Mouse (Mus musculus): ENCODE results near the gene Fbln7.

Gene Fbln7

GRCm38 (mm10) chr2:128872256-128872655, 9.5 kb downstream of the Fbln7 start:
- no peak for DNase-seq (ENCODE audit: low read depth, low spot score)

- DNase-seq (ENCODE audit: low read depth, low spot score) = no peak
Measured at GRCm38 (mm10) chr2:128875526-128875925, 12.7 kb downstream of the Fbln7 start.

GRCm38 (mm10) chr2:128881236-128881635, 18.5 kb downstream of the Fbln7 start:
- DNase-seq (ENCODE audit: low read depth, low spot score) = no peak

GRCm38 (mm10) chr2:128885225-128885811, 22.5 kb downstream of the Fbln7 start:
- DNase-seq (ENCODE audit: low read depth, low spot score) = no peak

DNA sequence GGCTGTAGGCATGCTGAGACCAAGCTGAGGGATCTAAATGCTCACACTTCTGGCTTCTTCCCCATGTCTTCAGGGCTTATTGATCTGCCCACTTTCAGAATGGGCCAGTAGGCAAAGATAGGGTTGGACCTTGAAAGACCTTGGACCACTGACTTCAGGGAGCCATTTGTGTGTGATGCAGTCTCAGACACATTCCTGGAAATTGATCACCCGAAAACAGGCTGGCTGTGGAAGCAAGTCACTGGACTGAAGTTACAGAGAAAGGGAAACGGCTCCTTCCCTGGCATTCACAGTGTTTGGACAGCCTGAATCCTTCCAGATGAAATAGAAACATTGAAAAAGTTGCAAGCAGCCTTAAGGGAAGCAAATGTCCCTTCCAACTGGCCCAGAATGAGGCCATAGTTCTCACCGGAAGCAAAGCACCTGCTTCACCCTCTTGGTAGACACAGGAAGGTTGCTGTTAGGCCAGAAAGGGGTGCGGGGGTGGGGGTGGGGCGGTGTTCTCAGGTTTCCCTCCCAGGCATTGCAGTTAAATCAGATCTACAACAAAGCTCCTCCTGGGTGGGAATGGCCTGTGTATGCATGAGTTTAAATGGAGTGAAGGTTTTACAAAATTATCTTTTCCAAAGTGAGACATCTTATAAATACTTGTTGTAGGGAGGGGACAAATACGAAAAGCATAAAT, 25.2 kb downstream of the Fbln7 start:
- no peak for DNase-seq (ENCODE audit: low read depth, low spot score)

- no peak for DNase-seq (ENCODE audit: low read depth, low spot score)
Measured at GRCm38 (mm10) chr2:128890661-128891335, 28.0 kb downstream of the Fbln7 start.

DNA sequence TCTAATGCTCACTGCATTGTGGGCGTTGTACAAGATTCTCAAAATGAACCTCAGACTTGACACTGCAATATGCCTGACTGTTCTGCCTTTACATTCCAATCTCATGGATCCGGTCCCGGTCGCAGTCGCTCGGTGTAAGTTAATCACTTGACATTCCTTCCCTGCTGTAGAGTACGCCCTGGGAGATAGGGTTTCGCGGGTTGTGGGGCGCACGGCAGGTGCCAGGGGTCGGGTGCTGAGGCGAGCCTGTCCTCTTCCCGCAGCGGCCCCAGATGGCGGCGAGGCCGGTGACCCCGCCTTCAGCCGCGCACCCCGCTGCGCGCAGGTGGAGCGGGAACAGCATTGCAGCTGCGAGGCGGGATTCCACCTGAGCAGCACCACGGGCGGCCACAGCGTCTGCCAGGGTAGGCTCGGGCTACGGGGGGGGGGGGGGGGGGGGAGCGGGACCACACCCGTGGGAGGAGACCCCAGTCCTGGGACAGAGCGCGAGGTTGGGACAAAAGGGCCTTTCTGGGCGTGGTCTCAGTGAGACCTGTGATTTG, 29.5 kb downstream of the Fbln7 start:
- no peak for DNase-seq (ENCODE audit: low read depth, low spot score)

- DNase-seq (ENCODE audit: low read depth, low spot score) = no peak
Measured at GRCm38 (mm10) chr2:128902843-128903242, 40.1 kb downstream of the Fbln7 start.

DNA sequence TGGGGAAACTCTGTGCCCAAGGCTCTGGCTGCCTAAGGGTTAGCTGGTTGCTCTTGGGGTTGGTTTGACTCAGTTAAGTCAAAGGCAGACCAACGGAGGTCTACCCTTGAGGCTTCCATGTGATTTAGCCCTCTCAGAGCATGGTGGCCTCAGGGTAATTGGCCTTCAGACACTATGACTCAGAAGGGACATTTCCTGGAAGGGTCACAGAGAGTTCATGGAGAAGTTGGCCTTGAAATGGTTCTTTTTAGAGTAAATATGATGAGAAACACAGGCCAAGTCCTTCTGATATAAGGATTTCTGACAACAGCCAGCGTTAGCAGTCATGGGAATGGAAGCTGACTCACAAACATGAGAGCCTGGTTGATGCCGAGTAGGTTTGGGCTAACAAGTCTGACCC, 40.9 kb downstream of the Fbln7 start:
- DNase-seq (ENCODE audit: low read depth, low spot score) = no peak

GRCm38 (mm10) chr2:128914978-128915377, 52.2 kb downstream of the Fbln7 start:
- DNase-seq (ENCODE audit: low read depth, low spot score) = no peak

DNA sequence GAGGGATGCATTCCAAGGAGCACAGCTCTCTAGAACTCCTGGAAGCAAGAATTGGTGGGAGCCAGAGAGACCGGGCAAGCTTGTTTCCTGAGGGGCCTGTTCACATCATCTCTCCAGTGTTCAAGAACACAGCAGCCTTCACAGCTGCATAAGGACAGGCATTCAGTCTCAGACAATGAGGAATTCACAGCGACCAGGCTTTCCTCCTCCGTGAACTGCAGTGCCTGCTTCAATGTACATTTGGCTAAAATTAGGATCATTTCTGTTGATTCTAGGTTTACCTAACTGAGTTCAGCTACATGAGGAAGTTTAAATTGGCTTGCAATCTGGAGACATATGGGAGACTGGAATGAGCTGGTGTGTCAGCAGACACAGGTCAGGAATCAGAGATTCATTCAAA, 53.7 kb downstream of the Fbln7 start:
- no peak for DNase-seq (ENCODE audit: low read depth, low spot score)

- DNase-seq (ENCODE audit: low read depth, low spot score) = no peak
Measured at GRCm38 (mm10) chr2:128924799-128925198, 62.0 kb downstream of the Fbln7 start.

DNA sequence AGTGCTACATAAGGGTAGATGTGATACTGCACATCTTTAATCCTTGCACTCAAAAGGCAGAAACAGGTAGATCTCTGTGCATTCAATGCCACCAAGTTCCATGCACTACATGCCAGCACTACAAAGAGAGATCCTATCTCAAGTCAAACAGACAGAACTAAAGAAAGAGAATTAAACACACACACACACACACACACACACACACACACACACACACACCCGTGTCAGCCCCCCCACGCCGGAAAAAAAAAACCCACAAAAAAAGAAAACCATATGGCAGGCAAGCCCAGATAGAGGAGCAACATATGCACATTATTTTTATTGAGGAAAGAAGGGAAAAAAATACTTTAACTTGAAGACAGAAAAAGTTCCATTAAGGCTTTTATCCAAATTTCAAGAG, 65.7 kb downstream of the Fbln7 start:
- no peak for DNase-seq (ENCODE audit: low read depth, low spot score)

- no peak for DNase-seq (ENCODE audit: low read depth, low spot score)
Measured at GRCm38 (mm10) chr2:128930704-128931103, 67.9 kb downstream of the Fbln7 start.

GRCm38 (mm10) chr2:128936256-128936655, 73.5 kb downstream of the Fbln7 start:
- no peak for DNase-seq (ENCODE audit: low read depth, low spot score)

GRCm38 (mm10) chr2:128943538-128944528, 81.1 kb downstream of the Fbln7 start, which contains the start of gene Zc3h8:
Gene Zc3h8, minus strand, starts transcription at chr2:128944077.
- peak; percentile 88 for DNase-seq (ENCODE audit: low read depth, low spot score)
